Mouse (Mus musculus): ENCODE data around the gene Tank. TPM values are rescaled to one million over a fixed set of nuclear protein-coding genes. Genes with fewer than 3 reads are reported as not detected.

The Tank gene
- polyA plus RNA-seq, 1 experiment from 2014 or later: 26.9 TPM

DNA sequence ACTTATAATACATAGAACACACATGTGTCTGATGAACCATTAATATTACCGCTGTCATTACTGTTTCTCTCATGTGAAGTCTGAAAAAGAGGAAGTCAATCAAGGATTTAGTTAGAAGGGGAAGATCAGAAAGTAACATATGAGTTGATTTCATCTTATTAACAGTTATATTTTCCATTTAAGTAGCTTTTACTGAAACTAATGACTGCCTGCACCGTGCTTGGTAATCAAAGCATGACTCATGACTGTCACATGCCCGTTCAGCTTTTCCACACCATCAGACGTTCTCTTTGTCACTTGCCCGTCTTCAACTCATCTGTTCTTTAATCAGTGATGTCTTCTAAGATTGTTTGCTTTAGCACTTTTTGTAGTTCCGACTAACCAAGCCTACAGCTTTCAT is 15.2 kb upstream of the Tank start:
- Histone ChIP-seq H3K9me3 (no peaks in the 10 kb centered on the region), H3K4me1 (peaks cover 11% of the 10 kb centered on the region), H3K27me3 (ENCODE audit: poor library complexity, severe bottlenecking) (no peaks in the 10 kb centered on the region), H3K36me3 (replicated peaks) (no peaks in the 10 kb centered on the region), H3K27ac (no peak overlapping the region), H3K4me3 (no peak overlapping the region)
- DNase-seq (ENCODE audit: extremely low spot score, low spot score): no peak
- WGBS: 91% methylated on average over 6 of the region's 6 CpGs

DNA sequence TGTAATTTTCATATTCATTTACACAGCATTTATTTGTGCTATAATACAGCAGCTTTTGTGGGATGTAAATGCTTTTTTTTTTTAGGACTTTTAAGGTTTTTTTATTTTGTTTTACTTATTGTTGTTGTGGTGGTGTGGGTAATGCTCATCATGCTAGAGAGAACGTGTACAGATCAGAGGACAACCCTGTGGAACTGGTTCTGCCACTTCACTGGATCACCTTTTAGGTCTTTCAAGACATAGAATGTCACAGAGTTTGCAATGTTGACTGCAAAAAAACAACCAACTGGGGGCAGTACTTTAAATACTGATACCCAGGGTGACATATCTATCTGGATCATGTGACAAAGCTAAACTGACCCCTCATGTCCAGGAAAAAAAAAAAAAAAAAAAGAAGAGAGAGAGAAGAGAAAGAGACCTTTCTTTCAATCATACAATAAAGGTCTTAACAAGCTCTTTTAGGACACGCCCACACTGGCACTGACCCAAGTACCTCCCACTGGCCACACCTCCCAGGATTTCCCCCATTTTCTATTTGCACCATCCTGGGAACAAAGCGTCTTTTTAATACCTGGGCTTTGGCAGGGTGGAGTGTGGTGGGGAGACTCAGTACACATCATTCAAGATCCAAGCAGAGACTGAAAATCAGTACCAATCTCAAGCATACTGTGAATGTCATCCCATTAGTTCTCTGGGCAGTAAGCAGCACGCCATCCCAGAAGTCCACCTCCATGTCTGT is 11.2 kb upstream of the Tank start:
- no peaks in the 10 kb centered on the region for H3K36me3 ChIP-seq (replicated peaks)
- no peaks in the 10 kb centered on the region for H3K9me3 ChIP-seq
- no peaks in the 10 kb centered on the region for H3K27me3 ChIP-seq (ENCODE audit: poor library complexity, severe bottlenecking)
- DNase-seq (ENCODE audit: extremely low spot score, low spot score): no peak
- WGBS: 72% methylated on average over 4 of the region's 4 CpGs
- no peaks in the 10 kb centered on the region for H3K4me1 ChIP-seq
- no peak overlapping the region for H3K4me3 ChIP-seq
- H3K27ac ChIP-seq: no peak overlapping the region

DNA sequence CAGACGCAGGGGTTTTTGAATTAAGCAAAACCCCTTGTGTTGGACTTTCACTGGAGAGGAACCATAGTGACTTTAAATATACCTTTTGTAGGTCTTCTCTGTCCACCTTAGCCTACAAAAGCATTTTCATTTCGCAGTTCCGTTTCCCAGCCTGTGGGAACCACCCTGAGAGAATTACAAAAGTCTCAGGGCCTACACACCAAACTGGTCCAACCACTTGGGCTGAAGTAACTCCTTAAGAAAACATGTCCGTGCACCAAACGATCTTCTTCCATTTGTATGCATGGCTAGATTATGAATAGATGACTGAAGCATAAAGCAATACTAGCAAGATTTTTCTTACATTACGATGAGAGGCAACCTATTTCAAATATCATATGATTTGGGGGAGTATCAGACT is 9.2 kb upstream of the Tank start:
- Histone ChIP-seq H3K9me3 (no peaks in the 10 kb centered on the region), H3K27ac (no peak overlapping the region), H3K4me3 (no peak overlapping the region), H3K27me3 (ENCODE audit: poor library complexity, severe bottlenecking) (no peaks in the 10 kb centered on the region), H3K36me3 (replicated peaks) (no peaks in the 10 kb centered on the region), H3K4me1 (no peaks in the 10 kb centered on the region)
- 90% methylated on average over 6 of the region's 6 CpGs for whole genome bisulfite sequencing
- no peak for DNase-seq (ENCODE audit: extremely low spot score, low spot score)

DNA sequence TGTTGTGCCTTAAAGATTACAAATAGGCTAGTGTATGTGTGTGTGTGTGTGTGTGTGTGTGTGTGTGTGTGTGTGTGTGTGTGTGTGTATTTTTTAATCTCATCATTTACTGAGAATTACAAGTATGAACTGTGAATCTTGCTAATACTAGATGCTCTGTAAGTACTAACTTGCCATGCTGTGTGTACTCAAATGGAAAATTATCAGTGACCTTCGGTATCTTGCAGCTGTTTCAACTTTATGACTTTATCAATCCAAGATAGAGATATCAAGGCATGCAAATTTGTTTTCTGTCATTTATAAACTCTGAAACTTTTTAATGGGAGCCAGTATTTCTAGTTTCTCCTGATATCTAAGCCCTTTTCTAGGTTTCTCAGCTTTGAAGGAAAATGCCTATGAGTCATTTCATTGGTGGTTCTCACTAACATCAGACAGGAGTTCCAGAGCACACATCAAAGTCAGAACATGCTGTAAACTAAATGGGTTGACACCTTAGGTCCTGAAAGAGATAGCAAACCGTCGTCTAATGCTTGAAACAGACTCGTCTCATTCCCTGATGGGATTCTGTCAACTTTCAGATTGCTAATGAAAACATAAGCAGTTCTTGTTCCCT is 6.9 kb upstream of the Tank start:
- Histone ChIP-seq H3K4me3 (no peak overlapping the region), H3K27me3 (ENCODE audit: poor library complexity, severe bottlenecking) (no peaks in the 10 kb centered on the region), H3K36me3 (replicated peaks) (no peaks in the 10 kb centered on the region), H3K4me1 (no peaks in the 10 kb centered on the region), H3K9me3 (no peaks in the 10 kb centered on the region), H3K27ac (no peak overlapping the region)
- no peak for DNase-seq (ENCODE audit: extremely low spot score, low spot score)
- WGBS: 86% methylated on average over 4 of the region's 4 CpGs

DNA sequence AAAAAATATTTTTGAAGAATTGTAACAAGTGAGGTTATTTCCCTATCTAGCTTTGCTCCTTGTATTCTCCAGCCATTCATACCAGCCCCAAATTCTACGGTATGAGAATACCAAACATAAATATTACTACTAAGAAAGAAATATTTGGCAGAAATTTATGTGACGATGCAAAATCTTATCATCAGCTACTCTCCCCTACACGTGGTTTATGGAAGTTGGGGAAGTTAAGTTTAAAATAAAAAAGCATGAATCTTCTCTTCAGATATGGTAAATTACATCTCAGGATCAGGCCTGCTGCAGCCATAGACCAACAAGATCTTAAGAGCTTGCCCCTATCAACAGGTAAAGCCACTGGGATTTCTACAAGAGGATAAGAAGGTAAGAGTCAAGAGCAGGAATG is 1.9 kb upstream of the Tank start:
- Histone ChIP-seq H3K36me3 (replicated peaks) (no peaks in the 10 kb centered on the region), H3K9me3 (no peaks in the 10 kb centered on the region), H3K4me1 (no peaks in the 10 kb centered on the region), H3K27me3 (ENCODE audit: poor library complexity, severe bottlenecking) (no peaks in the 10 kb centered on the region), H3K27ac (no peak overlapping the region), H3K4me3 (no peak overlapping the region)
- no peak for DNase-seq (ENCODE audit: extremely low spot score, low spot score)
- 94% methylated on average over 3 of the region's 3 CpGs for WGBS

DNA sequence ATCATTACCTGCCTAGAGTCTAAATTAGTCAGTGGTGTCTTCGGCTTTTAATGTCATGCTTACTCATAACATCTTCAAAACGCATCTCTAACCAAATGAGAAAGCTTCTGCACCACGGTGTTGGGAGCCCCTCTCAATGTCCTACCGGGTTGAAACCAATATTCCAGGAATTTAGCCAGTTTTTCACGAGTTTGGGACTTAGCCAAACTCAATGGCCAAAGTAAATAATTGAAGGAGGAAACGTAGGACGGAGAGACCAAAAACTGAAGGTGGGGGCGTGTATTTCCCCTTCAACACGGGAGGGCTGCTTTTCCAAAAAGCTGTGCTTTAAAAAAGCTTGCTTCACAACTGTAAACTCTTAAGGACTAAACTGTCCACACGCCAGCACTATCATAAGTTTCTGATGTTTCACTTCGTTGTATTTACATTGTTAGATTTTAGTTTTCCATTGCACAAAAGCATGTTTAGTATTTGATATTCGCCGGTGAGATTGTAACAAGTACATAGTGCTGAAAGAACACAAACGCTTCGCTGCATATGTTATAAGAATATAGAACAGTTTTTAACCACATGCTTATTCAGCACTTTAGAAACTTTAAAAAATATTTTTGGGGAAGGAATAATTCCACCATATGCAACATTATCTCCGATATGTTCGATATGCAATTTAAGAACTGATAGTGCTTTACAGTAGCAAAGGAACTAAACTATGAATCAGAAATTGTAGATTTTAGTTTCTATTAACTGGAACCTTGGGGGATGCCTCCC is 1.3 kb upstream of the Tank start:
- H3K9me3 ChIP-seq: no peaks in the 10 kb centered on the region
- DNase-seq (ENCODE audit: extremely low spot score, low spot score): no peak
- no peaks in the 10 kb centered on the region for H3K36me3 ChIP-seq (replicated peaks)
- no peaks in the 10 kb centered on the region for H3K27me3 ChIP-seq (ENCODE audit: poor library complexity, severe bottlenecking)
- WGBS: 91% methylated on average over 17 of the region's 17 CpGs
- no peaks in the 10 kb centered on the region for H3K4me1 ChIP-seq
- no peak overlapping the region for H3K27ac ChIP-seq
- H3K4me3 ChIP-seq: no peak overlapping the region

DNA sequence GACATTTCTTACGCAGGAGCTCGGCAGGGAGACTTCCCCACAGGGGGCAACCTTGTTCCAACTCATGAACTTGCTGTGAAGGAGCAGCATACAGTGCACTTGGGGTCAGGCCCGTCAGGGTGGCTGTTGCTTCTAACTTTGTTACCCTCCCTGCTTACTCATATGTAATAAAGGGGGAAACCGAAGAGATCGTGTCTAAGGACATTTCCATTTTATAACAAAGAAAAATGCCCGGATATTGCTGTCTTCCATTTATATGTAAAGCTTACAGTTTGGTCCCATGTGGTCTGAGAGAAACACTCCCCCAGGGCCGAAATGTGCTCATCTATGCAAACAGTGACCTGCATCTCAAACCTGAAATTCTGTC is 706 bp upstream of the Tank start:
- Histone ChIP-seq H3K4me1 (no peaks in the 10 kb centered on the region), H3K27ac (no peak overlapping the region), H3K4me3 (no peak overlapping the region), H3K36me3 (replicated peaks) (no peaks in the 10 kb centered on the region), H3K27me3 (ENCODE audit: poor library complexity, severe bottlenecking) (no peaks in the 10 kb centered on the region), H3K9me3 (no peaks in the 10 kb centered on the region)
- 75% methylated on average over 7 of the region's 7 CpGs for WGBS
- DNase-seq (ENCODE audit: extremely low spot score, low spot score): no peak

DNA sequence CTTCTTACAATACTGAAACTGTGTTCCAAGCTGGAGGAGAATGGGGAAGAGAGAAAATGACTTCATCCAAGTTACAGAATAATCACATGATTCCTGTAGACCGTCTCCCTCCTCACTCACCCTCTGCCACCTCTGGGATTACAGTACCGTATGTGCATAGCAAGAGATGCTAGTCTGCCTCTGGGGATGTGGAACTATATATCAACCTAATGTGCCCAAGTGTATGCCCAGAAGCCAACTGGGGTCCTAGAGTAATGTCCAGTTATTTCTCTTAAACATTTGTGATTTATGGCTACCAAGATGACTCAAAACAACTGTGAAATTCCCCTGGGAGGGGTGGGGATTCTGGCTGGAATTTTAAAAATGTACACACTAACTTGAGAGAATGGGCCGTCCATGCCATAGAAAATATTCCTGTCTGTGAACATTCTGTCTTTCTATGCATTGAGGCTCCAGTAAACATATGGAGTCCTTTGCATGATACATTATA is 1.2 kb downstream of the Tank start:
- no peak overlapping the region for H3K4me3 ChIP-seq
- DNase-seq (ENCODE audit: extremely low spot score, low spot score): no peak
- H3K27ac ChIP-seq: no peak overlapping the region
- H3K27me3 ChIP-seq (ENCODE audit: poor library complexity, severe bottlenecking): no peaks in the 10 kb centered on the region
- WGBS: 83% methylated on average over 3 of the region's 3 CpGs
- H3K9me3 ChIP-seq: no peaks in the 10 kb centered on the region
- H3K36me3 ChIP-seq (replicated peaks): no peaks in the 10 kb centered on the region
- no peaks in the 10 kb centered on the region for H3K4me1 ChIP-seq

DNA sequence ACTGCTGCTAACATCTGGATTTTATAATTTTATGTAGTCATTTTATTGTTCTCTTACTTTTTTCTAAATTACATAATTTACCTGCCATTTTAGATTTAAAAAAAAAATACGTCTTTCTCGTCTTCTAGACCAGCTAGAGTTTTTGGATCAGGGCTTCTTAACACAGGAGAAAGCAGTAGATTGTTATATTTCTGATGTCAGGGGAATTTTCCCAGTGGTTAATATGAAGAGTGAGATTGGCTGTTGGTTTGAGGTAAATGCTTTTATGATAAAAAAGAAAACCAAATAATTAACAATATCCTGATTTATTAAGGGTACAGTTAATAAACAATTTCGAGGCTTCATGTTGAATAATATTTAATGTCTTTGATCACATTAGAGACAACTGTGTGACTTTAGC is 1.7 kb downstream of the Tank start:
- Histone ChIP-seq H3K4me1 (no peaks in the 10 kb centered on the region), H3K4me3 (no peak overlapping the region), H3K27me3 (ENCODE audit: poor library complexity, severe bottlenecking) (no peaks in the 10 kb centered on the region), H3K36me3 (replicated peaks) (no peaks in the 10 kb centered on the region), H3K27ac (no peak overlapping the region), H3K9me3 (no peaks in the 10 kb centered on the region)
- 89% methylated on average over 3 of the region's 3 CpGs for WGBS
- no peak for DNase-seq (ENCODE audit: extremely low spot score, low spot score)

DNA sequence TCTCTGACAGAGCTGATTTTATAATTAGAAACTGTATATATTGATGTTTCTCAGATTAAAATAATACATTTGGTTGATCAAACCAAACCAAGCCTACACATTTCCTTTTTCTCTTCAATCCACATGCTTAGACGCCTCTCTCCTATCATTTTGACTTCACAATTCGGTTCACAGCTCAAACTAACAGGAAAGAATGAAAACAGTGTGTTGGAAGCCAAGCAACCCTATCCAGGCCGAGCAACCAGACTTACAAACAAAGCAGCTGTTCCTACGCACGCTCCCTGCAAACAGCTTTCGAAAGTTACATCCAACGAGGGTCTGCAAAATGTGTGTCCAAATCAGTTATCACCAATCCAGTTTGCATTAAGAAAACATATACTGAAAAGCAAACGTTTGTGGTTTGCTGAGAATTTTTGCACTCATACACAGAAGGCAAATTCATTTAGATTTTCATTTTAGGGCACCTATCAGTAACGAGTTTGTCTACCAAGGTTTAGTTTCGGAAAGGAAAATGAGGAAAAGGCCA is 2.2 kb downstream of the Tank start:
- H3K36me3 ChIP-seq (replicated peaks): no peaks in the 10 kb centered on the region
- no peaks in the 10 kb centered on the region for H3K9me3 ChIP-seq
- H3K4me1 ChIP-seq: no peaks in the 10 kb centered on the region
- WGBS: 80% methylated on average over 10 of the region's 10 CpGs
- no peak overlapping the region for H3K27ac ChIP-seq
- no peak for DNase-seq (ENCODE audit: extremely low spot score, low spot score)
- no peak overlapping the region for H3K4me3 ChIP-seq
- no peaks in the 10 kb centered on the region for H3K27me3 ChIP-seq (ENCODE audit: poor library complexity, severe bottlenecking)

DNA sequence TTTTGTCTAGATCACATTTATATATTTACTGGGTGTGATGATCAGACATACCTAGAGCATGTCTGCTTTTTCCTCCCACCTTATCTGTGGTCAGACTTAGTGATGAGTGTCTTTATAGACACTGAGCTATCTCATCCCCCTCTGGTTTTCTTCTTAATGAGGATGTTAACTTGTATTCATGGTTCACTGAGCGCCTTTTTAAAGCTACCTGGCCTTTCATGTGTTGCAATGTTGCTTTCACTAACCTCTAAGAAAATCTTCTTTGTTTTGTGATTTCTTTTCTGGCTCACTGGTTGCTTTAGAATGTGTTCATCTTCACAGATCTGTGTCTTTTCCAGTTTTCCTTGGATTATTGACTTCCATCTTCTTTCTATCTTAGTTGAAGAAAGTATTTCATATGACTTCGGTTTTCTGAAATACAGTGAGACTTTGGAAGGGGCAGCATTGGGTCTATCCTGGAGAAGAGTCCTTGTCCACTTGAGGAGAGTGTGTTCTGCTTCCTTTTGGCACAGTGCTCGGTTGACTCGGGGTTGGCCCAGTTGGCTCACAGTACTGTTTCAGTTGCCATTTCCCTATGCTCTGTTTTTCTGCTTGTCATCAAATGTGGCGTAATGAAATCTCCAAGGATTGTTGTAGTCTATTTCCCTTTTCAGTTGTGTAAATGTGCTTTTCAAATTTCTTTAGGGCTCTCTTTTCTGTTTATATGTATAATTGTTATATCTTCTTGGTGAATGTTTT is 4.4 kb downstream of the Tank start:
- Histone ChIP-seq H3K36me3 (replicated peaks) (no peaks in the 10 kb centered on the region), H3K4me1 (no peaks in the 10 kb centered on the region), H3K9me3 (no peaks in the 10 kb centered on the region), H3K27me3 (ENCODE audit: poor library complexity, severe bottlenecking) (no peaks in the 10 kb centered on the region), H3K27ac (no peak overlapping the region), H3K4me3 (no peak overlapping the region)
- 88% methylated on average over 5 of the region's 5 CpGs for WGBS
- no peak for DNase-seq (ENCODE audit: extremely low spot score, low spot score)

DNA sequence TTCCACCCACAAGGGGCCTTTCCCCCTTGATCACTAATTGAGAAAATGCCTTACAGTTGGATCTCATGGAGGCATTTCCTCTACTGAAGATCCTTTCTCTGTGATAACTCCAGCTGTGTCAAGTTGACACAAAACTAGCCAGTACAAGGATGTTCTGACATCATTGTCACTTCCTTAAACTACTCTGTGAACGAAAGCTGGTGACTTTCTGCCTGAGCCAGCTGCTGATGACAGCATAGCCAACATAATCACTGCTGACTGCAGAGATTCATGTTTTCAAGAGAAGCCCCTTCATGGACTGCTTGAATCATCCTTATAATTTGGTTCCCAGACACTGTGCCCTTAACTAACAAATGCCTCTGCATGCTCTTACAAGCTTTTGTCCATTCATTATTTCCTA is 7.1 kb downstream of the Tank start:
- WGBS: 81% methylated on average over 1 of the region's 1 CpGs
- no peaks in the 10 kb centered on the region for H3K27me3 ChIP-seq (ENCODE audit: poor library complexity, severe bottlenecking)

More for the DNA sequence above, 7.1 kb downstream of the Tank start:
- H3K9me3 ChIP-seq: no peaks in the 10 kb centered on the region
- no peaks in the 10 kb centered on the region for H3K4me1 ChIP-seq
- no peaks in the 10 kb centered on the region for H3K36me3 ChIP-seq (replicated peaks)
- no peak for DNase-seq (ENCODE audit: extremely low spot score, low spot score)
- no peak overlapping the region for H3K4me3 ChIP-seq
- no peak overlapping the region for H3K27ac ChIP-seq
